Mouse (Mus musculus) cerebellum, adult 18-20 months (tissue): ENCODE measurements around the gene Olfr313.

Experiments used
- DNase-seq, 2 experiments: peaks; one replicate each; pipeline ENCODE4 v3.0.0; 2021

The Olfr313 gene

GRCm38 (mm10) chr11:58860744-58861143 is 45.9 kb downstream of the Olfr313 start:
- DNase-seq = no peak

GRCm38 (mm10) chr11:58867039-58867953 is 52.5 kb downstream of the Olfr313 start, which contains the start of gene 2810021J22Rik:
2810021J22Rik (plus strand) TSS chr11:58867216.
- peak; percentile 79 to 83 for DNase-seq

GRCm38 (mm10) chr11:58867954-58868330 is 53.1 kb downstream of the Olfr313 start:
- DNase-seq = peak in 1 of 2 experiments; percentile 10
